Mouse (Mus musculus) CD8-positive naive resting alpha-beta T cell, adult 2 months (primary cell): Measurements from ENCODE around the gene Ccdc36.

Experiments used
- DNase-seq, 2 experiments: peaks; one replicate each; pipeline ENCODE4 v3.0.0; 2022; ENCODE audit warnings: low read depth in 2 of 2, low spot score in 2 of 2

Ccdc36 gene

DNA sequence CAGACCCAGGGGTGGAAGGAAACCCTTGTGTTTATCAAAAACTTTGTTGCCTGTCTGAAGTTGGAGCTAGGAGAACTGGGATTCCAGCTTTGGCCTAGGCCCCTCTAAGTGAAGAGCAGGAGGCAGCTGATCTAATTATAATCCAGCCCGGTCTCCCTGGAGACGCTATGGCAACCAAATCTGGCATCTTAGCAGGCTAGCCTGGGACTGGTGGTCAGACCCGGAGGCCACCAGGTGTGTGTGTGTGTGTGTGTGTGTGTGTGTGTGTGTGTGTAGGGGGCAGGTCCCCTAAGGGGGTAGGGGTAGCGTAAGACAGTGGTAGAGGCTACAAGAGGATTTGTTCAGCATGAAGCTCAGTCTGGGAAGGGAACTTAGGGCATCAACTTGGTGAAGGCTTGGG lies 21.6 kb upstream of the Ccdc36 start:
- no peak for DNase-seq

DNA sequence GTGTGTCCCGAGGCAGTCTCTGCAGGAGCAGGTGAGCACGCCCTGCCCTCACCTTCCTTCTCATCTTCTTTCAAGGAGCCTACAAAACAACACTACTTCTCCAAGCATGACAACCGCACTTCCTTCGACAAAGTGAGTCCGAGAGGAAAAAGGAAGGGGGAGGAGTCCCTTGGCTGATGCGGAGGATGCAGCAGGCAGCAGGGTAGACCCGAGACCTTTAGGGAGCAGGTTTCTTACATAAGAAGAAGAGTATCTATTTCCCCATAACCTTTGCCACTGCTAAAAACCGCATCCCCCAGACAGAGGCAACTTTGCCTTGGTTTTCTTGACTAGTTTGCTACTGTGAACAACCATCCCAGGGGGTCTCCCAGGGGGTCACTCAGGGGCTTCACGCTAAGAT lies 16.8 kb upstream of the Ccdc36 start:
- no peak for DNase-seq

DNA sequence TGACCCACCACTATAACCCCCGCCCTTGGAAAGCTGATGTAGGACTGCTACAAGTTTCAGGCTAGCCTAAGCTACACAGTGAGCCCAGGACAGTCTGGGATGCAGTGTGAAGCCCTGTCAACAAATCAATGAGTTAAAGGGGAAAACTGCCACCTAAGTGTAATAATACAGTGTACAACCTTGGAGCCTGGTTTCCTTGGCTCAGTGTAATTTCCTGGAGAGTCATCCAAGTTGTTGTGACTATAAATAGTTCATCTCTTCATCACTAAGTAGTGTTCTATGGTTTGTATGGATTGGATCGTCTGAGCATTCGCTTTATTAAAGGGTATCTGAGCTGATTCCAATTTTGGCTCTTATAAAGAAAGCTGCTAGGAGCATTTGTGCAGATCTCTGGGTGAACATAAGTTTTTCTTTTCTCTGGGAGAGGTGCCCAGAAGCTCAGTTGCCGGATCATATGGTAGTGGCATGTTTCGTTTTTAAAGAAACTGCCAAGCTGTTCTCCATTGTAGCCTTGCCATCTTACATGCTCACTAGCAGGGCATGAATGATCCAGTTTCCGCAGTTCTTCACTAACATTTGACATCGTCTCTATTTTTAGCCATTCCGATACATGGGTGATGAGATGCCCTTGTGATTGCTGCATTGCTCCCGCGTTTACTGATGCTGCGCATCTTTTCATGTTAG lies 13.1 kb upstream of the Ccdc36 start:
- no peak for DNase-seq

DNA sequence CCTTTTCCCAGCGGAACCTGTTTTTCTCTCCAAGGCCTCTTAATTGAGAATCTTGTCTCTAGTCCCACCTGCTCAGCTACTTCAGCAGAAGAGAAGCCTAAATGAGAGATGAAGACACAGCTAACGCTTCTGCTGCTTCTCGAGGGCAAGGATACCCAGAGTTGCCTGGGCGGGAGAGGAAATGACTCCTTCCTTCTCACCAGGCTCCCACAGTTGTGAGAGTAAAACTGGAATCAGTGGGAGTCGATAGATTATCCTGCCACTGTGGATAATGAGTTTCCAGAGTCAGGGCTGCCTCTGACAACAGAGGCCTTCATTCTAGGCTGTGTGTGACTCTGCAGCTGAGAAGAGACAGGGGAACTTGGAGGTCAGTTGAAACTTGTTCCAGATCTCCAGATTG lies 12.2 kb upstream of the Ccdc36 start:
- DNase-seq: no peak

DNA sequence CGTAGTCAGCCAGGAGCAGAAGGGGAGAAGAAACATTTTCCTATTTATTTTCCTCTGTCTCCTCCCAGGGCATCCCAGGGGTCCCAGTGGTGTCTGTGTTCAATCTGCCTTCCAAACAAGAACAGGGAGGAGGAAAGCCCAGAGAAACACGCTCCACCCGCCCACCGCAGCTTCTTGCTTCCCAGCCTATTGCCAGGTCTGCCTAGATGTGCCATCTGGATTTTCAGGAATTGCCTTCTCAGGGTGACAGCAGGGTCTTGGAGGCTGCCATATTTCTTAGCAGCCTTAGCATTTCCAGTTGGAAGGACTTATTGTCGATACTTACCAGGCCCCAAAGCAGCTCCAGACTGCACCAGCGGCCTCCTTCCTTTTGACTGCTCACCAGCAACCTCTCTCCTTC lies 10.9 kb upstream of the Ccdc36 start:
- DNase-seq: no peak

DNA sequence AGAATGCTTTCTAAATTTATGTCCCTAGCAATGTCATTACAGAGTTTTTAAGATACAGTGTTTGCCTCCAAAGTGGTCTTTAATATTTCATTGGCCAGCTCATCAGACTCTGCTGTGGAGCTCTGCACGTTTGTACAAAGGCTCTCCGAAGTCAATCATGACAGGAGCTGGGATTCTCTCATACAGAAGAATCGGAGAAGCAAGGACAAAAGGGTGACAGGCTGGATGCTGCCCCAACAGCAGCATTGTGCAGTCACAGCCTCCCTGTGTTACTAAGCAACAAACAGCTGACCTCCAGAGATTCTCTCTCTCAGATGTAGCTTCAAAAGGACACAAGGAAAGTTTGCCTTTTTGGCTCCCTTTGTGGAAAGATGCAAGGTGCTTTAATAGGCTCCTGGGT lies 7.9 kb upstream of the Ccdc36 start, which contains the start of gene BC048562:
BC048562 (plus strand) TSS at position 301 of the 400 bp plus-strand sequence.
- DNase-seq: no peak

DNA sequence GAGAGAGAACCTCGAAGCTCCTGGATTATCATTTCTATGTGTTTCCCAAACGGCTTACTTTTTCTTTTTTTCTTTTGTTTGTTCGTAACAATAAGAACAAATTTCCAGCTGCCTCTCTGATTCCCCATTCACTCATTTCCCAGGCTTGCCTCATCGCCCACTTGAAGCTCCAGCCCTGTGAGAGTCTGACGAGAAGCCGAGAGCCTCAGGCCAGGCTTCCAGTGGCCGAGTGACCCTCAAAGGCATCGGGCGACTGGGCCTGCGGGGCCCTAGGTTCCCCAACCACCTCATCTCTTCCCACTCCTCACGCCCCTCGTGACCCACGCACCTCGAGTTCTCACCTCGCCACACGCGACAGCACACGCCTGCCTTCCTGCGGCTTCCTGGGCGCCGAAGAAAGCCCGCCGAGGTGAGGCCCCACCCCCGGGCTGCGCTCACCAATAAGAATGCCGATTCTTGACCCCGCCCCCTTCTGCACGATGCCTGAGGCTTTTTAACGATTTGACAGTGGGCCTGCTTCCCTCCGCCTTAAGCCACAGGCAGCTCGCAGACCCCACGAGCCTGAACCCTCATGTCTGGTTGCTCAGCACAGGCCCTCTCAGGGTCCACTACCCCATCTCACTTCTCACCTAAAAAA lies 3.3 kb upstream of the Ccdc36 start:
- no peak for DNase-seq

DNA sequence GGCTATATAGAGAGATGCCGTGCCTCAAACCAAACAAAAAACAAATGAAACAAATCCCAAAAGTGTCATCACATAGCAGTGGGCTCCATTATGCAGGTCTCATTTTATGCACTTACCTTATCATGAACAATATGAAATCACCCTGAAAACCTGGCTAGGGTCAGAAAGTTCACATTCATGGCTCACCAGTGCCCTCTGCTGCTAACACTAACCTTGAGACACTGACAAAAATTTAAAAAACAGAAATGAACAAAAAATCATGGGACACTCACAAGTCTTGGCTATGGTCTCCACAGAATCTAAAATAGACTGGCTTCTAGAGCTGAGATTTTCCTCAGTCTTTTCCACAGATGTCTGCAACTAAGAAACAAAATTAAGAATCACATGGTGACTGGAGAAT lies 16.1 kb downstream of the Ccdc36 start:
- DNase-seq: no peak

DNA sequence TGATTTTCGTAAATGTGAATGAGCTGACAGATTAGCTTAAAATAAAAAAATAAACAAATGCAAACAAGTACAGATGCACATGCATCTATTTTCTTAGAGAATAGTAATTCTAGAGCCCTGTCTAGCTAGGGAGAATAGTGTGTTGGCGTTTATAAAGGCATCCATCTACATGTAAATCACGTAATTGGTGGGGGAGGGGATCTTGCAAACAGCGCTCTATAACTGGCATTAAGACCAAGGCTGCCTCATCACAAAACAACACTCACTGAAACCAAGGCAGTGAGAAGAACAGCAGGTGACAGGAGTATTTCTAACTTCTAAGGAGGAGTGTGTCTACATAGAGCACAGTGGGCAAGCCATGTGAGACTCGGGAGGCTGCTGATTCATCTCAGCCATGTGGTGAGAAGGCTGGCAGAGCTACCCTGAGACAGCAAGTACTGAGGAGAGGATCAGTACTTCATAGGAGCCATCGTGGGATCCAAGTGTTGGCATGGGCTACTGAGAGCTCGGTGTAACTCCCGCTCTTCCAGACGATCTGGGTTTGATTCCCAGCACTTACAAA lies 16.8 kb downstream of the Ccdc36 start:
- DNase-seq: no peak

DNA sequence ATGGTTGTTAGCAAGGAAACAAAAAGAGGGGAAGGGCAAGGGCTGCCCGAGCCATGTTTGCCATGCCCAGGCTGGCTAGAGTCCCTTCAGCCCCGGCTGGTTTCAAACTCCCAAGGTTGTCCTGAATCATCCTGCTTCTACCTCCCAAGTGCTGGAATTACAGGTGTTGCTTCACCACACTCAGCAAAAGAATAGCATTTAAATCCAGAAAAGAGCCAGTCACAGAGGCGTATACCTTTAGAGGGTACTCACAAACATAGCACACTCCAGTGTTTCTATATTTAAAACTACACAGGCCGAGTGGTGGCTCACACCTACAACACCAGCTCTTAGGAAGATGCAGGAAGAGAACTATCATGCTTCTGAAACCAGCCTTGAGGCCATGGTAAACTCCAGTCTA lies 18.7 kb downstream of the Ccdc36 start:
- no peak for DNase-seq

DNA sequence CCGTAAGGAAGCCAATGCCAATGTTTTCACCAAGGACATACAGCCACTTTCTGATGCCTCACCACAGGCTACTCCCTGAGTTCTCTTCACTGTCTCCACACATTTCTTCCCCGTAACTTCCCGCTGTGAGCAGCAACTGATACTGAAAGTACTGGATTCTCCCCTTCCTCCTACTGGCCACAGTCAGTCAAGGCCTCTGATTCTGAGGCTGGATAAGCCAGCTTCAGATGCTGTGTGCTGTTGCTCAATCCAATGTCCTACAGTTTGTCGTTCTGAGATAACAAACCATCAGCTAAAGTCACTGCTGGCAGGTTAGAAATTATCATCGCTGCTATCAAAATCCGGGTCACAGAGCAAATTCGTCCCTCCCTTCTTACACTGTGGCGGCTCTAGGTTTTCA lies 23.8 kb downstream of the Ccdc36 start:
- DNase-seq: no peak

DNA sequence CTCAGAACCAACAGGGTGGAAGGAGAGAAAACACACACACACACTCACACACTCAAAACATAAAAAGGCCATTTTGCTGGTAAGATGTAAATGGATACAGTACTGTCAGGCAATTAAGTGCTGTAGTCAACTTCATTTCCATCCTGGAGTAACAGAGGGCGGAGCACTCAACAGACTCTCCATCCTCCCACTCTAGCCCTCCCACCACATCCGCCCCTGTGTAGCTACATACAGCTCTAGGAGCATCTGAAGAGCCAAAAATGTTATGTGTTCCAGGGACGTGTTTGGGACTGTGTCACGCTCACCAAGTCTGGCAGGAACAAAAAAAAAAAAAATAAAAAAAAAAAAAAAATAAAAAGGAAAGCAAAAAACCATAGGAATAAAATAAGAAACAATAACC lies 25.2 kb downstream of the Ccdc36 start:
- no peak for DNase-seq

DNA sequence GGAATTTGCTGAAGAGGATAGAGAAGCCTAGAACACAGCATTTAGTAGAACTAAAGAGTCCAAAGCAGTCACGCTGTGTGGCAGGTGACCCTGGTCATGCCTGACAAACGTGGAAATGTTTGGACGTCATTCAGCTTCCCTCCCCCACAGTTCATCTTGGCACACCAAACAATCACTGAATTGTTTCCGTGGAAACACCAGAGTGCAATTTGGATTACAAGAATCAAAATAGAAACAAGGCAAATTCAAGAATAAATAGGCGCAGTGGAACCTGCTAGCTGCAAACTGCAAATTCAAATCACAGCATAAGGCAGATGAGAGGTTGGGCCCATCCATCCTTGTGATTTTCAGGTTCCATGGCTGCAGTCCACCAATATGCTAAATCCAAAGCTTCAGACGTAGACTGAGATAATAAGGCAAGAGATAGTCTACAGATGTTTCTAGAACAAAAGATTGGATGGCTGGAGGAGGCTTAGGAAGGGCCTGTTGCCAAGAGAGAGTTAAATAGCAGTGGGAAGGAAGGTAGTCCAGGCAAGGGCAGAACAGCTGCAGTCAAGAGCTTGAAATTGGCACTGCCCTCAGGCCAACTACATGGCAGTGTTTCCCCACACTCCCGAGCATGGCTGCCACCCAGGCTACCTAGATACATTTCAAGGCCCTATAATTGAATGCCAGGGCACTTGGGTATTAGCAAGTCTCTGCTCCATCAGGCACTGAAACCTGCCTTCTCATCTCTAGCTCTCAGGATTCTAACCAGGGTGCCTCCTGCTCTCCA lies 26.9 kb downstream of the Ccdc36 start:
- DNase-seq: no peak

DNA sequence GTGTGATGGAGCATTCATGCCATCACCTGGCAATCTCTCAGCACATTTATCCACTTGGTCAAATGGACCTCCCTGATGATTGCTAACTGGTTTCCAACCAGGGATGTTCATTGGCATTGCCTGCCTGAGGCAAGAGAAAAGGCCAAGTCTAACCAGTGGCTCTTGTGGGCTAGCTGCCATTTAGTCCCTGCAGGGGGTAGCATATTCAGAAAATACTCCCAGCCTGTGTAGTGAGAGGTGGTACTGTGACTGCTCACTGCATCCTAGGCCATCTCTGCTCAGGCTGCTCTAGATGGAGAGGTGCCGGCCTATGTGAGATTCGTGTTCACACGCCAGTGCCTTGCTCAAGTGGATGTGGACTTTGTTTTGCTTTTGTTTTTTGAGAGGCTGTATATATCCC lies 30.0 kb downstream of the Ccdc36 start:
- DNase-seq: no peak

DNA sequence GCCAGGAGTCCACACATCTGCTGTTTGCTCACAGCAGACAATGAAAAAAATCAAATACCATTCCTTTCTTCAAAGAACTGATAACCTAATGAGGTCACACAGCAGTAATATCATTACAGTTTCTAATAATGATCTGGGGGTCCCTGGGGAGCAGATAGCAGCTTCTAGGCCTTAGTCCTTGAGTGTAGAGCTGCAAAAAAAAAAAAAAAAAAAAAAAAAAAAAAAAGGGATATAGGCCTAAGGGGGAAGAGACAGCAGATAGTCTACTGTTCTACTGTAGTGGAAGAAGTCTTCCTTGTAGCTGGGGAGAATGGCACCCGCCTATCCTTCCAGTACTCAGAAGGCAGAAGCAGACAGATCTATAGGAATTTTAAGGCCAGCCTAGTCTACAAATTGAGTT lies 32.9 kb downstream of the Ccdc36 start:
- no peak for DNase-seq

DNA sequence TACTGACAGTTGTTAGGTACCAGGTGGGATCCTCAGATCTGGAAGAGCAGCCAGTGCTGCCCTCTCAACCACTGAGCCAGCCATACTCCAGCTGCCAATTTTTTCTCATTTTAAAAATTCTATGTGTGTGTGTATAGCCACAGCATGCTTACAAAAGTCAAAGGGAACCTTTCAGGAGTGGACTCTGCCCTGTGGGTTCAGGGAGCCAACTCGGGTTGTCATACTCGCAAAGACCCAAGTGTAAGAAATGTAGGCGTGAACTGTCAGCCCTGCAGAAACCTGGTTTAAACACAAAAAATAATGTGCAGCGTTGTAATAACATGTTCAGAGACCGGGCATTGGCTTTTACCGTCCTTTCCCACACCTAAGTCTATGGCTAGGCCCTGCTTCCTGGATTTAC lies 34.1 kb downstream of the Ccdc36 start:
- no peak for DNase-seq

DNA sequence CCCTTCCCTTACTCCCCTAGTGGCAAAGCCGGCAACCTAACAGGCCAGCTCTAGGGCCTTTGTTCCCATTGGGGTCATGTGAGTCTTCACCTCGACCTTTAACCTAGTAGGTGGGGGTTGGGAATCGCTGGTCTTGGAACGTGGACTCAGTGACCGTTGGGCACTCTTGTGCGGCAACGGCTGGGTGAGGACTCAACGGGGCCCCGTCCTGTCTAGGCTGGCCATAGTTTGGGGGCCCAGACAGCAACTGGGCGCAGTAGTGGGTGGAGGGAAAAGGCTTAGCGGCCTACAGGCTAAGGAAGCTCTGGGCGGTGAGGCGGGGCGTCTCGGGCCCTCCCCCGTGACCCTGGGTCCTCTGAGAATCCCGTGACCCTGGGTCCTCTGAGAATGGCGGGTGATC lies 35.6 kb downstream of the Ccdc36 start, which contains the start of gene 1700102P08Rik:
1700102P08Rik (plus strand) TSS at position 130 of the 400 bp plus-strand sequence.
- DNase-seq: no peak

DNA sequence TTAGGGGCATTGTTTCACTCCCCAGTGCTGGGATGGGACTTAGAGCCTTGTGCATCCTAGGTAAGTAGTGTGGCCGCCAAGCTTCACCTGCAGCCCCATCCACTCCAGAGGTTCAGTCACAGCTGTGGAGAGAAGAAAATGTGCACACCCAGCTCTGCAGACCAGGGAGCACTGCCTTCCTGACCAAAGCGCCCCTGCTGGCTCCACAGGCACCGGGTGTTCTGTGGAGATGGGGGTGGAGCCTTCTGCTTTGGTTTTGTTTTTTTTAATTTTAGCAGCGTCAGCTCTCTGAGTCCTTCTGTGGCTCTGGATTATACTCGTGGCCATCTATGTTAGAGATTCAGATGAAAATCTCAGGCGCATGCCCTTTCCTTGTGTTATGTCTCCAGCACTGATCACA lies 39.1 kb downstream of the Ccdc36 start:
- no peak for DNase-seq

DNA sequence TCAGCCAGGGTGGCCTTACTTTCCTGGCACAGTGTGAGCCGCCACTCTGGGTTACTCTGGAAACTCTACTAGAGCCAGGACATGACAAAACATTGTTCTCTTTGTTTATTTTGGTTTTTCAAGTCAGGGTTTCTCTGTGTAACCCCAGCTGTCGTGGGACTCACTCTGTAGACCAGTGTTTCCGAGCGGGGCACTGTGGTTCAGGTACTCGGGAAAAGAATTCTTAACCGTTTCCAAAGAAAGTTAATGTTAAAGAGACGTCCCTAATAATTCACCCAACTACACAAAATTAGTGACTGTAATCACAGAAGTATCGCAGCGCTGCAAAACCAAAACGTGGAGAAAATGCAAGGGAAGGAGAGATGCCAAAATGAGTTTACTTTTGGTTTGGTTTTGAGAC lies 39.7 kb downstream of the Ccdc36 start:
- no peak for DNase-seq

DNA sequence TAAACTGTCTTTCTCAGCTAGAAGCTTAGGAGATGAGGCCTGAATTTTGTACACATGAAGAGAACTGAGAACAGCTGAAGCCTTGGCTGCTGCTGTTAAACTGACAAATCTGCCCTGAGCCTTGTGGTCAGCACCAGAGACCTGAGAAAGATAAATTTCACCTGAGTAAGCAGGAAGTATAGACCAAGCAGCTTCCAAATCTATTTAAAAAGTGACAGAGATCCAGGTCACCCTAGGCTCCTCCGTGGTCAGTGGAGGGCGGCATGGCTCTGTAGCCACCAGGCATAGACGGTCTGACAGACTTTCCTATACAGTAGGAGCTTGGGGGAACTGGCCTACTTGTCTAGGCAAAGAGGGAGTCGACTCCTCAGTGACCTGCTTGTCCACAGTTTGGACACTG lies 41.5 kb downstream of the Ccdc36 start:
- DNase-seq: no peak

DNA sequence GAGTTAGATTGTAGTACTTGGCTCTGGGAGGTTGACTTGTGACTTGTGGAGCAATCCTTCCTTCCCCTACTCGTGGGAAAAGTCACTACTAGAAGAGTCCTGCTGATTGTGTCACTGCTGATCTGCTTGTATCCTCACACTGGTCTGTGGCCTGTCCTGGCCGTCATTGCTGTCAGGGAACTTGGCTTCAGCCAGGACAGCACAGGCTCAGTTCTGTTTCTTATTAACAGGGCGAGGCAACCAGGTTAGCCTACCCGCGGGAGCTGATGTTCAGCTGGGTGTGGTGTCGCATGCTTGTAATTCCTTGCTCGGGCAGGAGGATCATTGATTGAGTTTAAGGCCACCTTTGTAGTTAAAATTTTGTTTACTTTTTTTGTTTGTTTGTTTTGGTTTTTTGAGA lies 43.3 kb downstream of the Ccdc36 start:
- DNase-seq: no peak

DNA sequence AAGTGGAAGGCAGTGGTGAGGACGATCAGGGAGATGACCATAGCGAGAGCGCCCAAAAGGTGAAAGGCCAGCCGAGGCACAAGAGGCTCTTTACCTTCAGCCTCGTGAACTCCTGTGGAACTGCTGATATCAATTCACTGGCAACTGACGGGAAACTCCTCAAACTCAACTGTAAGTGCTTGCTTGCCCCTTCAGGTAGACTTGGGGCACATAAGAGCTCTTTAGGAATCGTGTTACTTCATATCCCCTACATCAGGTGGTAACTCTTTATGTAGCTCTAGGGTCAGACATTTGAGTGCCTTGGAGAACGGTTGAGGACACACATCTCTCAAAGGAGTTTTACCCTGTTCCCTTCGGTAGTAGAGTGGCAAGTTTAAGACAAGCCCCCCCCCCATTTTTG lies 46.9 kb downstream of the Ccdc36 start:
- DNase-seq: no peak
